Mouse (Mus musculus) heart, adult 2 months (tissue): ENCODE data around the gene Cdca4.

Experiments
- CTCF ChIP-seq: fragments of 200-600 bp; IDR thresholded peaks from 2 replicates; pipeline ENCODE4 v1.8.1; 2022; ENCODE audit warnings: antibody characterized with exemption, mild to moderate bottlenecking, moderate library complexity
- POLR2A ChIP-seq: fragments of 200-500 bp; IDR thresholded peaks from 2 replicates; pipeline ENCODE4 v1.6.1; 2011; ENCODE audit warnings: mild to moderate bottlenecking, low read depth, low read length, control low read depth; ENCODE audit not compliant: insufficient read depth

- TF ChIP-seq CTCF = no peak
- no peak for TF ChIP-seq POLR2A
Measured at GRCm38 (mm10) chr12:112791026-112791425, 38.2 kb downstream of the Cdca4 start.
